Mouse (Mus musculus) ES-E14 (cell line): ENCODE measurements around the gene Pten. TPM values are rescaled to one million over a fixed set of nuclear protein-coding genes. Genes with fewer than 3 reads are reported as not detected.

ENCODE experiments used
- DNase-seq: peaks from one replicate; pipeline ENCODE4 v3.0.0-alpha.2; 2013; ENCODE audit warnings: low read depth, low spot score
- H3K27ac ChIP-seq: 2 replicates; pipeline ENCODE4 v1.5.1; 2012; ENCODE audit warnings: low read depth, mild to moderate bottlenecking, low read length, moderate library complexity, mixed read lengths; ENCODE audit not compliant: poor library complexity, insufficient read depth, severe bottlenecking
- H3K36me3 ChIP-seq: 2 replicates; pipeline ENCODE4 v1.6.1; 2012; ENCODE audit warnings: mild to moderate bottlenecking, low read length, moderate library complexity, mixed read lengths; ENCODE audit not compliant: control insufficient read depth, poor library complexity, insufficient read depth, severe bottlenecking
- H3K4me1 ChIP-seq, 2 experiments: fragments of 150-350 bp in 1 of 2; sonication (generic) in 1 of 2; 2 replicates each; pipeline ENCODE4 v1.6.1; 2012; ENCODE audit warnings: low read length in 2 of 2, mild to moderate bottlenecking in 1 of 2, mixed read lengths in 1 of 2; ENCODE audit not compliant: control insufficient read depth in 2 of 2, insufficient read depth in 2 of 2, poor library complexity in 1 of 2
- H3K4me3 ChIP-seq, 2 experiments: fragments of 150-350 bp in 1 of 2; sonication (generic) in 1 of 2; 2 replicates each; pipeline ENCODE4 v1.5.1; 2012; ENCODE audit warnings: low read length in 2 of 2, low read depth in 1 of 2, mild to moderate bottlenecking in 1 of 2, mixed read lengths in 1 of 2; ENCODE audit not compliant: insufficient read depth in 1 of 2, poor library complexity in 1 of 2, severe bottlenecking in 1 of 2
- H3K9ac ChIP-seq: 2 replicates; pipeline ENCODE4 v1.6.1; 2012; ENCODE audit warnings: low read depth, mild to moderate bottlenecking, low read length, mixed read lengths; ENCODE audit not compliant: poor library complexity, insufficient read depth, severe bottlenecking
- H3K9me3 ChIP-seq: fragments of 150-350 bp; sonication (generic); 2 replicates; pipeline ENCODE4 v1.6.1; 2012; ENCODE audit warnings: low read depth, mild to moderate bottlenecking, low read length; ENCODE audit not compliant: control insufficient read depth, insufficient read depth
- CHD2 ChIP-seq: IDR thresholded peaks from 2 replicates; pipeline ENCODE4 v1.6.1; 2014; ENCODE audit warnings: mild to moderate bottlenecking, low read depth, low read length, inconsistent platforms
- HCFC1 ChIP-seq: IDR thresholded peaks from 2 replicates; pipeline ENCODE4 v1.6.1; 2012; ENCODE audit warnings: low read length, inconsistent platforms, borderline replicate concordance; ENCODE audit not compliant: insufficient read depth
- MAFK ChIP-seq: IDR thresholded peaks from 2 replicates; pipeline ENCODE4 v1.6.1; 2014; ENCODE audit warnings: mild to moderate bottlenecking, low read depth, low read length, inconsistent platforms; ENCODE audit not compliant: insufficient read depth
- ZC3H11A ChIP-seq: IDR thresholded peaks from 2 replicates; pipeline ENCODE4 v1.6.1; 2012; ENCODE audit warnings: low read depth, mild to moderate bottlenecking, inconsistent platforms, low read length, borderline replicate concordance
- ZNF384 ChIP-seq: IDR thresholded peaks from 2 replicates; pipeline ENCODE4 v1.6.1; 2012; ENCODE audit warnings: low read depth, low read length, inconsistent platforms
- in situ Hi-C, 2 experiments: fragments of 600-800 bp; cut with MboI; formaldehyde crosslinking; loops; one replicate each; pipeline ENCODE4 v1.15.1; 2025; ENCODE audit warnings: low sequenced_read_pairs in 2 of 2, inconsistent platforms in 1 of 2; ENCODE audit not compliant: unreplicated experiment in 2 of 2
- total RNA-seq: library from RNA; depleted of rRNA; stranded (reverse); fragments of 300-350 nt; gene quantifications from 2 replicates; pipeline ENCODE4 v1.2.3, GENCODE M21; 2012

Pten gene
- total RNA-seq, 1 experiment = 70.8 TPM

DNA sequence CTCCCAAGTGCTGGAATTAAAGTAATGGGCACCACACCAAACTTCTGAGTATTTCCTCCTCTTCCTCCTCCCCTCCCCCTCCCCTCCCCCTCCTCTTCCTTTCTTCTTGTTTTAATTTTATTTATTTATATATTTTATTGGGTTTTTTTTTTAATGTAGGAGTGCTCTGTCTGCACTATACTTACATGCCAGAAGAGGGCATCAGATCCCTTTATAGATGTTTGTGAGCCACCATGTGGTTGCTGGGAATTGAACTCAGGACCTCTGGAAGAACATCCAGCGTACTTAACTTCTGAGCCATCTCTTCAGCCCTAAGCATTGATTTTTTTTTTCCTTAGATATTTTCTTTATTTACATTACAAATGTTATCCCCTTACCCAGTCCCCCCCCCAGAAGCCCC, 37.0 kb upstream of the Pten start:
- in situ Hi-C loops = loop anchor here (5.0 to 25.0 kb wide), 3 partner anchors 37 to 517 kb away; partner anchors contain the start of gene Pten (in 1 of the 2)
- Histone ChIP-seq H3K9me3 (no peaks in the 10 kb centered on the region), H3K9ac (no peak overlapping the region), H3K36me3 (no peaks in the 10 kb centered on the region), H3K4me3 (no peak overlapping the region), H3K27ac (no peak overlapping the region), H3K4me1 (peaks cover 3 to 15% of the 10 kb centered on the region in 2 experiments)
- DNase-seq = no peak
- TF ChIP-seq HCFC1 (no peak), ZC3H11A (0 out of 2 replicates have a peak, but pooled peaks have one; percentile 19), CHD2 (no peak), ZNF384 (0 out of 2 replicates have a peak, but pooled peaks have one; percentile 53), MAFK (no peak)

DNA sequence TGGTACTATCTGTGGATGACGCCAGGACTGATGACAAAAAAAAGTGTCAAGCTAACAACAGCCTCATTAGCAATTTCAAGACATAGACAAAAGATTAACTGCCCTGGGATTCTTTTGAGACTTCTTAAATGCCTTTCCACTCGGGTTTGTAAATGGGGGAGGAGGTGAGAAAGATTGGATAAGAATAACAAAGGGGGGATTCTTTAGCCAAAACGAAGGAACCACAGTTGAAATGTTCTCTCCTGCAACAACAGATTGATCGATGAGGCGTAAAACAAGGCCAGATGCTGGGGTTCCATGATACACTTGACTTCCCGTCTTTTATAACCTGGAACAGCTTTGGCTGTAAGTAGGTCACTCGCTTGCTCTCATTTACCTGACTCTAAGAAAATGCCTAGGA, 33.5 kb upstream of the Pten start:
- peaks cover 7 to 24% of the 10 kb centered on the region in 2 experiments for H3K4me1 ChIP-seq
- peak overlapping the region; percentile 31; the same call in 1 of the 2 replicates for H3K27ac ChIP-seq
- no peak overlapping the region; the same call in 1 of the 2 replicates for H3K9ac ChIP-seq
- no peaks in the 10 kb centered on the region for H3K9me3 ChIP-seq
- no peaks in the 10 kb centered on the region for H3K36me3 ChIP-seq
- TF ChIP-seq HCFC1 (no peak), ZC3H11A (no peak), ZNF384 (peak; percentile 47; the same call in 1 of the 2 replicates), CHD2 (peak; percentile 43; the same call in 1 of the 2 replicates), MAFK (no peak)
- H3K4me3 ChIP-seq = peak overlapping the region; percentile 10 to 14; a peak in 2 of 4 replicates
- in situ Hi-C loops = loop anchor here (5.0 to 25.0 kb wide), 3 partner anchors 33 to 513 kb away; partner anchors contain the start of gene Pten (in 1 of the 2)
- DNase-seq = no peak

DNA sequence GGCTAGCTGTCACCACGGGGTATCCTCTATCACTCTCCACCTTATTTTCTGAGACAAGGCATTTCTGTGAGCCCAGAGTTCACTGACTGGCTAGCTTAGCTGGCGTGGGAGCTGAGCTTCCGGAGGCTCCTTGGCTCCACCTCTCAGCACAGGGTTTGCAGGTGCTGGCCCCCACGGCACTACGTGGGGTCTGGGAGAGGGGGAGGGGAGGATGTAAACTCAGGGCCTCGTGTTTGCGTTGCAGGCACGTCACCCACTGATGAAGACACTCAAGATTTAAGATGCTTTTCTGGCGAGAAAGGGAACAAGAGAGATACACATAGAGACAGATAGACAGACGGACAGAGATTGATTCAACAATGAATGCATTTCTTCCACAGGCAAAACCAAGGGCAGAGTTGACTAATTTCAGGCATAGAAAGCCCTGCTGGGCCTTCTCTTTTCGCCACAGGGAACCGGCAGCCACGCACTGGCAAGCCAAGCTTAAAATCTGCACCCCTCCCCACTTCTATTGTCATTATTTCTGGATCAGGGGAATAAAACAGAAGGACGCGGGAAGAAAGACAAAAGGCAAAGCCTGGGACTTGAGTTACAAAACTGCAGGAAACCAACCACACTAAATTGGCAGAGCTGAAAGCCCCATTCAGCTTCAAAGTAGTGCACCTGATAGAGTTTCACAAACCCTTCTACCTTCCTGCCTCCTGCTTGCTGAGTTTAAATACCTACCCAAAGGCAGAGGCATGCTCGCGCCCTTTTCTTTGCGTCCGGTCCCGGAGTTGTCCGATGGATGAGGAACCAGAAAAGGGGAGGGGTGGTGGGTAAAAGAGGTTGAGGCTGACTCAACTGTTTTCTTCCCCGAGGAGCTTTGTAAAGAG, 30.6 kb upstream of the Pten start:
- DNase-seq = peak; percentile 69
- peak overlapping the region; percentile 35 to 38 for H3K4me3 ChIP-seq
- in situ Hi-C loops = loop anchor here in 1 of 2 experiments (10.0 kb wide), 1 partner anchor 228 kb away; no protein-coding TSS in a partner anchor
- TF ChIP-seq ZNF384 (no peak), ZC3H11A (no peak), MAFK (peak; percentile 72), CHD2 (0 out of 2 replicates have a peak, but pooled peaks have one; percentile 34), HCFC1 (no peak)
- no peaks in the 10 kb centered on the region for H3K36me3 ChIP-seq
- H3K9ac ChIP-seq = peak overlapping the region; percentile 83; the same call in 1 of the 2 replicates
- peaks cover 9 to 24% of the 10 kb centered on the region in 2 experiments for H3K4me1 ChIP-seq
- H3K27ac ChIP-seq = peak overlapping the region; percentile 97
- H3K9me3 ChIP-seq = no peaks in the 10 kb centered on the region

DNA sequence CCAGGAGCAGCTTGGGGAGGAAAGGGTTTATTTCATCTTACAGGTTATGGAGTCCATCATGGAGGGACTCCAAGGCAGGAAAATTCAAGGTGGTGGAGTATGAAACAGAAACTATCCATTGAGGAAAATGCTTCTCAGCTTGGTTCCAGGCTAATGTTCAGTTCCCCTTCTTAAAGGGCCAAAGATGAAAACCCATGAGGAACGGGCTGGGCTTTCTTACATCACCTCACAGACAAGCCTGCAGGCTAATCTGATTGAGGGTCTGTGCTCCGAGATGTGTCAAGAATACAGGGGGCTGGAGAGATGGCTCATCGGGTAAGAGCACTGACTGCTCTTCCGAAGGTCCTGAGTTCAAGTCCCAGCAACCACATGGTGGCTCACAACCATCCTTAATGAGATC, 27.5 kb upstream of the Pten start:
- no peaks in the 10 kb centered on the region for H3K36me3 ChIP-seq
- in situ Hi-C loops = loop anchor here in 1 of 2 experiments (10.0 kb wide), 1 partner anchor 225 kb away; no protein-coding TSS in a partner anchor
- no peak for DNase-seq
- H3K9ac ChIP-seq = no peak overlapping the region
- peaks cover 6 to 14% of the 10 kb centered on the region in 2 experiments for H3K4me1 ChIP-seq
- H3K27ac ChIP-seq = no peak overlapping the region
- no peaks in the 10 kb centered on the region for H3K9me3 ChIP-seq
- H3K4me3 ChIP-seq = no peak overlapping the region
- TF ChIP-seq CHD2 (no peak), HCFC1 (no peak), ZC3H11A (no peak), ZNF384 (no peak), MAFK (no peak)
